Mouse (Mus musculus): Measurements from ENCODE around the gene Zbtb16. TPM values are rescaled to one million over a fixed set of nuclear protein-coding genes. Genes with fewer than 3 reads are reported as not detected.
A peak's percentile ranks its signal among the peaks of the same experiment; 100 is the strongest.

Zbtb16 gene
- polyA plus RNA-seq, 1 experiment from 2014 or later: 3.0 TPM

DNA sequence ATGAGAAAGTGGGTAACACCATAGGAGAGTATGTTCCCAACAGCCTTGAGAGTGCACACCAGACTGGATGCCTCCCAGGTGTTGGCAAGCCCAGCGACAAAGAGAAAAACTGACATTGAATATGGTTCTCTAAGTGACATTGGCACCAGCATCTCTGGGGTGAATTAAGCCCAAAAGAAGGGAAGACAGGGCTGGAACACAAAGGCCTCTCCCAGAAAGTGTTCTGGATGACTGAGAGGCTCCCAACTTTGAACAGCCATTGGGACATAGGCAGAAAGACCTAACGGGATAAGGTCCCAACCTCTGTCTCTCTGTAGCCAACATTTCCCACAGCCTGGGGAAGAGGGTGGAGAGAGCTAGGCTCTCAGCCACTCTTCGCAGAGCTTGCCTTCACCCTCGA is 2.0 kb downstream of the Zbtb16 start:
- no peaks in the 10 kb centered on the region; the same call in none of the 2 replicates for H3K4me1 ChIP-seq (ENCODE audit: control insufficient read depth, insufficient read depth, low read length)
- no peaks in the 10 kb centered on the region for H3K36me3 ChIP-seq (replicated peaks; ENCODE audit: control insufficient read depth, insufficient read depth, low read depth, low read length)
- peak overlapping the region; percentile 64; the same call in 1 of the 2 replicates for H3K4me3 ChIP-seq (ENCODE audit: low read depth, low read length)
- 21% methylated on average over 4 of the region's 4 CpGs for WGBS
- H3K27me3 ChIP-seq (ENCODE audit: control insufficient read depth, insufficient read depth, low read length): peaks cover 19% of the 10 kb centered on the region
- no peak for DNase-seq (ENCODE audit: low spot score)
- no peak overlapping the region for H3K9ac ChIP-seq (replicated peaks; ENCODE audit: low read length)
- no peak for ATAC-seq (replicated peaks; ENCODE audit: insufficient number of reproducible peaks, low FRiP score, low TSS enrichment, low read depth)
- H3K27ac ChIP-seq (replicated peaks; ENCODE audit: low read depth, low read length): no peak overlapping the region
- H3K4me2 ChIP-seq (ENCODE audit: low read depth, low read length): peak overlapping the region; percentile 80
- H3K9me3 ChIP-seq (replicated peaks; ENCODE audit: control insufficient read depth, low read length): no peaks in the 10 kb centered on the region

DNA sequence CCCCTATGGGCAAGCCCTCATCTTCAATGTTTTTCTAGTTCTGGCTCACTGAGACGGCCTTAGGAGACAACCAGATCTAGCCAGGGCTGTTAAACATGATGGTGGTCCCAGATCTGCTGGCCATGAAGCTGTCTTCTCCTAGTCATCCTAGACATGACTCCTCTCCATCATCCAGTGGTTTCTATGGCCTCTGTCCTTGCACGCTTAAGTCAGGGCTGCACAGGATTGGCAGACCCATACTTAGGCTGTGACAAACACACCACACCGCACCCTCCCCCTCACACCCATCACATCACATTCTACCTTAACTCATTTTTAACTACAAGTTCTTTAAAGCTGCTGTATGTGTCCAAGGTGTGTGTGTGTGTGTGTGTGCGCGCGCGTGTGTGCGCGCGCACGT is 2.5 kb downstream of the Zbtb16 start:
- DNase-seq (ENCODE audit: low spot score) (no peak), ATAC-seq (replicated peaks; ENCODE audit: insufficient number of reproducible peaks, low FRiP score, low TSS enrichment, low read depth) (no peak)
- Histone ChIP-seq H3K36me3 (replicated peaks; ENCODE audit: control insufficient read depth, insufficient read depth, low read depth, low read length) (no peaks in the 10 kb centered on the region), H3K4me1 (ENCODE audit: control insufficient read depth, insufficient read depth, low read length) (no peaks in the 10 kb centered on the region; the same call in none of the 2 replicates), H3K9ac (replicated peaks; ENCODE audit: low read length) (no peak overlapping the region), H3K27ac (replicated peaks; ENCODE audit: low read depth, low read length) (no peak overlapping the region), H3K9me3 (replicated peaks; ENCODE audit: control insufficient read depth, low read length) (no peaks in the 10 kb centered on the region), H3K4me3 (ENCODE audit: low read depth, low read length) (no peak overlapping the region), H3K4me2 (ENCODE audit: low read depth, low read length) (no peak overlapping the region), H3K27me3 (ENCODE audit: control insufficient read depth, insufficient read depth, low read length) (peaks cover 19% of the 10 kb centered on the region)
- 92% methylated on average over 11 of the region's 11 CpGs for WGBS

DNA sequence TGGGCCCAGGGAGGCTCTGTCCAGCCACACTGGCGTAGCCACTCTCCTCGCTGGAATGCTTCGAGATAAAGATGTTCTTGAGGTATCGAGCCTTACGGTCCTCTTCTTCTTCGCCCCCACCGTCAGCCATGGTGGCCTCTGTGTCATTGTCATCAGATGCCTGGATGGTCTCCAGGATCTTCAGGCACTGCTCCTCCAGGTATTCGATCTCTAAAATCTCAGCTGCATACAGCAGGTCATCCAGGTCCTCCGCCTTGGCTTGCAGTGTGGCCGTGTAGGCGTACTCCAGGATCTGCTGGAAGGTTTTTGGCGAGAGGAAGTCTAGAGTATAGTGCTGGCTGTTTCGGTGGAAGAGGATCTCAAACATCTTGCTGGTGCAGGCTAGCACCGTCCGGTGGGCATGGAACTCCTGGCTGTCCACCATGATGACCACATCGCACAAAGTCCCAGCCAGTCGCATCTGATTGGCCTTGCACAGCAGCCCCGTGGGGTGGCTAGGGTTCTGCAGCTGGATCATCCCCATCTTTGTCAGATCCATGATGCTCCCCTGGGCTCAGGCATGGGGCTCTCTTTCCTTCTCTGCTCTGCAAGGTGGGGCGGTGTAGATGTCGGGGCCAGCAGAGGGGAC is 3.4 kb downstream of the Zbtb16 start:
- Histone ChIP-seq H3K27me3 (ENCODE audit: control insufficient read depth, insufficient read depth, low read length) (peaks cover 14% of the 10 kb centered on the region), H3K36me3 (replicated peaks; ENCODE audit: control insufficient read depth, insufficient read depth, low read depth, low read length) (no peaks in the 10 kb centered on the region), H3K9me3 (replicated peaks; ENCODE audit: control insufficient read depth, low read length) (no peaks in the 10 kb centered on the region), H3K4me1 (ENCODE audit: control insufficient read depth, insufficient read depth, low read length) (no peaks in the 10 kb centered on the region; the same call in none of the 2 replicates), H3K4me2 (ENCODE audit: low read depth, low read length) (no peak overlapping the region), H3K9ac (replicated peaks; ENCODE audit: low read length) (no peak overlapping the region), H3K27ac (replicated peaks; ENCODE audit: low read depth, low read length) (no peak overlapping the region), H3K4me3 (ENCODE audit: low read depth, low read length) (no peak overlapping the region)
- ATAC-seq (replicated peaks; ENCODE audit: insufficient number of reproducible peaks, low FRiP score, low TSS enrichment, low read depth) (no peak), DNase-seq (ENCODE audit: low spot score) (no peak)
- 89% methylated on average over 20 of the region's 20 CpGs for WGBS

DNA sequence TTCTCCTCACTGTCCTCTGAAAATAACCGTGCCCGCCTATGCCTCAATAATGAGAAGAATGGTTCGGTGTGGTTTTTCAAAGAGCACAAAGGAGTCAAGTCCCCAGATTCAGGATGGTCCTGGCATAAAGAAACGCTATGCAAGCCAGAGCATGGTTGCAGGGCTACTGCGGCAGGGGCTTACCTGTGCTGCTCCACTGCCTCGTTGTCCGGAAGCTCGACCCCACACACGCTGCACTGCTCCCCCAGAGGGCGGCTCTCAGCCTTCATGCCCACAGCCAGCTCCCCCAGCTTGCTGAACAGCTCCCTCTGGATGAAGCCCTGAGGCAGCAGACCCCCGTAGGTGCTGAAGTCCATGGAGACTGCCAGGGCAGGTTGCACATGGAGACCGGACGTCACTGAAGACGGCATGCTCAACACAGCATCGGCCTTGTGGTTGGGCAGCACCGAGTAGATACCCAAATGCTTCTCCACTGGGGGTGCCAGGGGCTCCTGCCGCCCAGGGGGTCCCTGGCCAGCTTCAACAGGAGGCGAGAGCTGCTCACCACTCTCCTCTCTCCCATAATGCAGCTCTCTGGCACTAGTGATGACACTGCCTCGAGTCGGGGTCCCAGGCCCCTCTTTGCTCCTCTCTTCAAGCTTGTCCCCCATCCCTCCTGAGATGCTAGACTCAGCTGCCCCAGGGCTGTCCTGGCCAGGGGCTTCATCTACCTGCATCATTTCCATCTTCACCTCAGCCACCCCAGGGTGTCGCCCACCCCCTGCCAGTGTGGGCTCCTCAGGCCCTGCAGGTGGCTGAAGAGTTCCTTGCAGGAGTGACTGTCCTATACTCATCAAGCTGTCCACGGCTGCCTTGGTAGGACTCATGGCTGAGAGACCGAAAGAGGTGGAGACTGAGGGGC is 4.2 kb downstream of the Zbtb16 start:
- H3K27ac ChIP-seq (replicated peaks; ENCODE audit: low read depth, low read length): no peak overlapping the region

DNA sequence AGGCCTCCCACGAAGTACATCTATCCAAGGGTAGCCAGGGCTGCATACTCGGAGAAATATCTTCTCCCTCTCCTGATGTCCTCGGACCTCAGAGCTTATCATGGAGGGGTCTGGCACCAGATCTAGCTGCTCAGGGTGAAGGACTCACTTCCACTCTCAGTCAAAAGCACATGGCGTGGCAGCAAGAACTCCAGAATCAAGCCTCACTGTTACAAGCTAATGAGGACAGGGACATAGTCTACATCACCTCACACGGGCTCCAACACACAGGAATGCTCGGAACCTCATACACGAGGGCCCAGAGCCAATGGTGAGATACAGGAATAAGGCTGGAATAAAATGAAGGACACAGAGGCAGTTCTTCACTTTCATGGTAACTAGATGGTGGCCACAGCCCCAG is 7.2 kb downstream of the Zbtb16 start:
- WGBS: 79% methylated on average over 7 of the region's 7 CpGs
- DNase-seq (ENCODE audit: low spot score): no peak
- no peak for ATAC-seq (replicated peaks; ENCODE audit: insufficient number of reproducible peaks, low FRiP score, low TSS enrichment, low read depth)
- Histone ChIP-seq H3K4me3 (ENCODE audit: low read depth, low read length) (no peak overlapping the region), H3K27me3 (ENCODE audit: control insufficient read depth, insufficient read depth, low read length) (peaks cover 4% of the 10 kb centered on the region), H3K9me3 (replicated peaks; ENCODE audit: control insufficient read depth, low read length) (no peaks in the 10 kb centered on the region), H3K36me3 (replicated peaks; ENCODE audit: control insufficient read depth, insufficient read depth, low read depth, low read length) (no peaks in the 10 kb centered on the region), H3K27ac (replicated peaks; ENCODE audit: low read depth, low read length) (no peak overlapping the region), H3K4me1 (ENCODE audit: control insufficient read depth, insufficient read depth, low read length) (peaks cover 6% of the 10 kb centered on the region), H3K4me2 (ENCODE audit: low read depth, low read length) (no peak overlapping the region), H3K9ac (replicated peaks; ENCODE audit: low read length) (no peak overlapping the region)

More for the DNA sequence above, 4.2 kb downstream of the Zbtb16 start:
- Histone ChIP-seq H3K9me3 (replicated peaks; ENCODE audit: control insufficient read depth, low read length) (no peaks in the 10 kb centered on the region), H3K27me3 (ENCODE audit: control insufficient read depth, insufficient read depth, low read length) (peaks cover 10% of the 10 kb centered on the region), H3K4me3 (ENCODE audit: low read depth, low read length) (no peak overlapping the region), H3K4me1 (ENCODE audit: control insufficient read depth, insufficient read depth, low read length) (no peaks in the 10 kb centered on the region; the same call in none of the 2 replicates), H3K9ac (replicated peaks; ENCODE audit: low read length) (no peak overlapping the region), H3K36me3 (replicated peaks; ENCODE audit: control insufficient read depth, insufficient read depth, low read depth, low read length) (no peaks in the 10 kb centered on the region), H3K4me2 (ENCODE audit: low read depth, low read length) (no peak overlapping the region)
- no peak for DNase-seq (ENCODE audit: low spot score)
- 83% methylated on average over 23 of the region's 23 CpGs for WGBS
- ATAC-seq (replicated peaks; ENCODE audit: insufficient number of reproducible peaks, low FRiP score, low TSS enrichment, low read depth): no peak

DNA sequence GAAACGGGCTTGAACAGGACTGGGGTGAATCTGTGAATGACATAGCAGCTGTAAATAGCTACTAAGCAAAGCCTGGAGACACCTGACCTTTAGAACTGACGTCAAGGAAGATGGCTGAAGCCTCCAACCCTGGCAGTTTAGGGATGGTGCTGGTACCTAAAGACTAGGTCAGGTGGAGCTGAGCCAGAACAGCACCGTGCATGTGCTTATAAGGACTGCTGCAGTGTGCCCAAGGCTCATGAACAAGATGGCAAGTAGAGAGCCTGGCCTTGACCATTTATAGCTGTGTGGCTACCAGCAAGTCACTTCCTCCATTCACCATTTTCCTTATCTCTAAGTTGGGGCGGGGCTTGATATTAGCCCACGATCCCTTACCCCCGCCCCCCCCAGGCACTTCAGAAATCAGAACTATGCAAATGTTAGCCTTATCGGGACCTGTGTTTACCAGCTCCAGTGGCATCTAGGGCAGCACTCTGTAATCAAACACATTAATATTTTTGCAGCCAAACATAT is 9.6 kb downstream of the Zbtb16 start:
- no peak overlapping the region for H3K9ac ChIP-seq (replicated peaks; ENCODE audit: low read length)
- DNase-seq (ENCODE audit: low spot score): no peak
- ATAC-seq (replicated peaks; ENCODE audit: insufficient number of reproducible peaks, low FRiP score, low TSS enrichment, low read depth): no peak

DNA sequence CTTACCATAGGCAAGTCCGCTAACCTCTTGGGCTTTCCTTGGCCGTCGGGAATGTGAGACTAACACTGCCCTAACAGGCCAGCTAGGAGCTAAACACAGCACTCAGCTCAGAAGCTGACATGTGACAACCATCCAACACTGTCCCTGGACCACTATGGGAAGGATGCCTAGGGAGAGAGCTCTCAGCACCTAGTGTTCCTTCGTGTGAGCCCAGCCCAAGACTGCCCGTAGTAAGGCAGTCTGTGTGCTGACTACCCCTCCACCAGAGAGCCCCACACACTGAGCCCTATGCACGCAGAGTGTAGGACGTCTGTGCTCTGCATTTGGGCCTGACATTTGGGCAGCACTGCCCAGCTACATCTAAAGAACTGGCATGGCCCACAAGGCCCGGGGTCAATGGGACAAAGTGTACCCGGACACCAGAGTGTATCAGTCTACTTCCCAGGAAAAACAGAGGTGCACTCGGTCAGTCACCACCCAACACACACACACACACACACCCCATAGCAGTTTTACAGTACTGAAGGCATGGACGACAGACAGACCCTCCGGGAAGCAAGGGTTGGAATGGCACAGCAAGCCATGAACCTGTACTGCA is 11.4 kb downstream of the Zbtb16 start:
- no peak for ATAC-seq (replicated peaks; ENCODE audit: insufficient number of reproducible peaks, low FRiP score, low TSS enrichment, low read depth)
- H3K27ac ChIP-seq (replicated peaks; ENCODE audit: low read depth, low read length): no peak overlapping the region
- H3K36me3 ChIP-seq (replicated peaks; ENCODE audit: control insufficient read depth, insufficient read depth, low read depth, low read length): no peaks in the 10 kb centered on the region
- H3K4me3 ChIP-seq (ENCODE audit: low read depth, low read length): no peak overlapping the region
- H3K4me2 ChIP-seq (ENCODE audit: low read depth, low read length): no peak overlapping the region
- H3K27me3 ChIP-seq (ENCODE audit: control insufficient read depth, insufficient read depth, low read length): no peaks in the 10 kb centered on the region
- H3K9ac ChIP-seq (replicated peaks; ENCODE audit: low read length): no peak overlapping the region
- 63% methylated on average over 12 of the region's 12 CpGs for WGBS
- DNase-seq (ENCODE audit: low spot score): no peak
- no peaks in the 10 kb centered on the region for H3K9me3 ChIP-seq (replicated peaks; ENCODE audit: control insufficient read depth, low read length)
- H3K4me1 ChIP-seq (ENCODE audit: control insufficient read depth, insufficient read depth, low read length): peaks cover 16% of the 10 kb centered on the region

More for the DNA sequence above, 9.6 kb downstream of the Zbtb16 start:
- Histone ChIP-seq H3K4me2 (ENCODE audit: low read depth, low read length) (no peak overlapping the region), H3K4me1 (ENCODE audit: control insufficient read depth, insufficient read depth, low read length) (peaks cover 13% of the 10 kb centered on the region), H3K27me3 (ENCODE audit: control insufficient read depth, insufficient read depth, low read length) (no peaks in the 10 kb centered on the region), H3K36me3 (replicated peaks; ENCODE audit: control insufficient read depth, insufficient read depth, low read depth, low read length) (no peaks in the 10 kb centered on the region), H3K9me3 (replicated peaks; ENCODE audit: control insufficient read depth, low read length) (no peaks in the 10 kb centered on the region), H3K27ac (replicated peaks; ENCODE audit: low read depth, low read length) (no peak overlapping the region), H3K4me3 (ENCODE audit: low read depth, low read length) (no peak overlapping the region)
- 86% methylated on average over 7 of the region's 7 CpGs for WGBS

Measured in embryonic facial prominence, embryonic 11.5 days (tissue).